Mouse (Mus musculus) heart, postnatal 36 days (tissue): Measurements from ENCODE around the gene Tspan9. TPM values are rescaled to one million over a fixed set of nuclear protein-coding genes. Genes with fewer than 3 reads are reported as not detected.

ENCODE experiments used
- DNase-seq, 2 experiments: peaks; one replicate each; pipeline ENCODE4 v3.0.0; 2021 to 2022
- intact Hi-C: fragments of 180-260 bp; cut with DNase I; formaldehyde crosslinking; loops from one replicate; pipeline ENCODE4 v1.15.1; 2025
- total RNA-seq, 2 experiments: library from RNA; stranded (reverse); gene quantifications; 2 replicates each; pipeline ENCODE4 v1.2.3; 2021

Tspan9 gene
- total RNA-seq, 2 experiments from 2014 or later: 80.9 to 113 TPM

DNA sequence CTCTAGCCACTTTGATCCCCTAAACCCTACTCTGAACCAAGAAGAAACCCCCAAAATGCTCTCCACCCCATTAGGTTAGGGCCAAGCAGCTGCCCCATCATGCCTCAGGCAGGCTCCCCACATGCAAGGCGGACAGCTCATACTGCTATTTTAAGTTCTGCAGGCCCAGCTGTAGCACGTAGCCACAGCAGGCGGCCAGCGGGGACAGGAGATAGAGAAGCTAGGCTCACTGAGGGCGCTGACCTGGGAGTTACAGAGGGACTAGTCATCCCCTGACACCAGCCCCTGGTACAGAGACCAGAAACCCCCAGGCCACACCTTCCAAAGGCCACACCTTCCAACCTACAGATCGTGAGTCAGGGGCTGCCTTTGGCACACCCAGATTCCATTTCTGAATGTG is 96.6 kb downstream of the Tspan9 start:
- peak; percentile 32 to 52 for DNase-seq
- intact Hi-C loops: no loop called here

- DNase-seq: no peak
- intact Hi-C loops: no loop called here
Measured at GRCm38 (mm10) chr6:128044691-128045090, 98.7 kb downstream of the Tspan9 start.

DNA sequence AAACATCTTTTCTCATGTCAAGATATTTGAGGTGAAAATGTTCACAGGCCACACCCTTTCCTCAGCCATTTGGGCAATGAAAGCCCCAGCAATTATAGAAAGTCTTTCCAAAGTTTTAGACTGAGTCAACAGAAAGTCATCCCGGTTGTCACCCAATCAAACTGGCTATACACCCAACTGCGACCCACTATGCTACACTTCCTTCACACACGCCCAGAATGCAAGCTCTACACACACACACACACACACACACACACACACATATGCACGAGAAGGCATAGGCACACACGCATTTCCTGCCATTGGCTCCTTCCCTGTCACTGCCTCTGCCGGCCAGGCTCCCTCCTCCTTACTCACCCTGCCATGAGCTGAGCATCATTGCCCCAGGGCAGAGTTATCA is 99.9 kb downstream of the Tspan9 start:
- intact Hi-C loops: no loop called here
- no peak for DNase-seq

DNA sequence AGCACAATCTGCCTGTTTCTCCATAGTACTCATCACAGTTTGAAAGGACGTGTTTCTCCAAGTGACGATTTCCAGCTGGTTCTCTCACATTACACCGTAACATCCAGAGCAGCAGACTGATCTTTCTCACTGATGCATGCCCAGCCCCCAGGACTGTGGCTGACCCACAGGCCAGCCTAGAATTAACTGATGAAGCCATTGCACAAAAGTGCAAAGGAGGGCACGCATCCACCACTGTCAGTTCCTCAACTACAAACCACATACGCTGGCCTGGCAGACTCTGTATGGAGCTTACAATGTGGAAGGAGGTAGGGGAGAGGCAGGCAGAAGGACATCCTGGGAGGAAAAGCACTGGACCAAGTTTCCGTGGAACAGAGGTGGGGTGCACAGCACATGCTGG is 101.6 kb downstream of the Tspan9 start:
- no peak for DNase-seq
- intact Hi-C loops: no loop called here

DNA sequence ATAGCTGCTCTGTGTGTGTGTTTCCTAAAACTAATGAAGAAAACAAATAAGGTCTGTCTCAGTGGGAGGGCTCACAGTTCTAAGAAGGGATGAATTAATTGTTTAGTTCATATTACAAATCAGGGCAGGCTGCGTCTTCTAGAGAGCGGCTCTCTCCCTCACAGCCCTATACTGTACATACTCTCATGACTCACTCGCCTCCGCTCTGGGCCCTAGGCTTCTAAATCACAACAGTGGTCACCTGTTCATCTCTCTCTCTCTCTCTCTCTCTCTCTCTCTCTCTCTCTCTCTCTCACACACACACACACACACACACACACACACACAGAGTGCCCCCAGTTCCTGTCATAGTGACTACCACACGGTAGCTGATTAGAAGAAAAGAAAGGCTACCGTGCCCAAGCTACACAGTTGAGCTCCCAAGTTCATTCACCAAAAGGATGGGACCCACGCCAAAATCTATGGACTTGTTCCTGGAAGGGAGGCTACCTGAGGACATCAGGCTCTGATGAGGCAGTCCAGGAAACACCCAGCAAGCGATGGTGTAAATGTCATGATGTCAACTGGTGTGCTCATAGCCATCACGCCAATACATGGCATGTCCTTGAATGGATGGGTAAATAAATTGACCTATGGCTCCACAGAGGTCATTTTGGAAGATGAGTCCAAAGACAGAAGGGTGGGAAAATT is 104.2 kb downstream of the Tspan9 start:
- intact Hi-C loops: loop anchor here (2.0 kb wide), 1 partner anchor 26 kb away; no protein-coding TSS in a partner anchor
- DNase-seq: no peak

- no peak for DNase-seq
- intact Hi-C loops: loop anchor here (2.0 kb wide), 1 partner anchor 26 kb away; no protein-coding TSS in a partner anchor
Measured at GRCm38 (mm10) chr6:128038568-128038967, 104.8 kb downstream of the Tspan9 start.

DNA sequence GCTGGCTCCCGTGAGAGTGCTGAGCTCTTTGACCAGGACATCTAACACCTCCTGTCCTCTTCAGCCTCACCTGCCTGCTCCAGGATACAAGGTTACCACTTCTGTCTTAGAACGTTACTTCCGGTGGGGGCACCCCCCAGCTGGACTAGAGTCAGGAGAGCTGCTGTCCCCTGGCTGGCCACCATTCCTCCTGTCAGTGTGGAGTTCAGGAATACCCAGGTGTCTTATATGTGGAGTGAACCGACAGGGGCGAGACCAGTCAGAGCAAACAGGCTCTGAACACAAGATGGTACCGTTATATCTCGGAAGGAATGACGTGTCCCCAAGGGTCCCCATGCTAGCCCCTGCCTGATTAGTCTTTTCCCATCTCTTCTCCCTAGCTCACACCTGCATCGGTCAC is 106.8 kb downstream of the Tspan9 start:
- intact Hi-C loops: no loop called here
- no peak for DNase-seq

- no peak for DNase-seq
- intact Hi-C loops: no loop called here
Measured at GRCm38 (mm10) chr6:128035930-128036309, 107.5 kb downstream of the Tspan9 start.

GRCm38 (mm10) chr6:128035250-128035929 is 108.0 kb downstream of the Tspan9 start:
- intact Hi-C loops: no loop called here
- peak; percentile 31 to 45 for DNase-seq

- intact Hi-C loops: loop anchor here (5.0 kb wide), 1 partner anchor 47 kb away; no protein-coding TSS in a partner anchor
- peak; percentile 54 to 71 for DNase-seq
Measured at GRCm38 (mm10) chr6:128034317-128035249, 108.8 kb downstream of the Tspan9 start.

DNA sequence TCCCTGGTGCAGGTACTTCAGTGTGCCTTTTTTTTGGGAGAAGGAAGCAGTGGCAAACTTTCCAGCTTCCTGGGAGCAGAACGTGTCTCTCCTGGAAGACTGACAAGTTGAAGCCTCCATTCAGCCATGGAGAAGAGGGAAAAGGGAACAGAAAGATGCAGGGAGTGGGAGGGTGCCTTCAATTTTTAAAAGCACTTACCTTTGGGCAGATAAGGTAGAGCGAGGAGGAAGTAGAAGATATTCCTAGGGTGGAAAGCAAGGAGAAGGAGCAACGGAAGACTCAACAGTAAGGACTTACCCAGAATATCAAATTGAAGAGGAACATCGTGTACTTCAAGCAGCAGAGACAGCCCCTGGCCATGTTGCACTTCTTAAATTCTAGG is 109.5 kb downstream of the Tspan9 start:
- intact Hi-C loops: loop anchor here (2.0 to 5.0 kb wide), 2 partner anchors 47 to 61 kb away; no protein-coding TSS in a partner anchor
- no peak for DNase-seq

GRCm38 (mm10) chr6:128033172-128033867 is 110.1 kb downstream of the Tspan9 start:
- DNase-seq: peak; percentile 32 to 55
- intact Hi-C loops: loop anchor here (2.0 to 5.0 kb wide), 2 partner anchors 46 to 61 kb away; no protein-coding TSS in a partner anchor

DNA sequence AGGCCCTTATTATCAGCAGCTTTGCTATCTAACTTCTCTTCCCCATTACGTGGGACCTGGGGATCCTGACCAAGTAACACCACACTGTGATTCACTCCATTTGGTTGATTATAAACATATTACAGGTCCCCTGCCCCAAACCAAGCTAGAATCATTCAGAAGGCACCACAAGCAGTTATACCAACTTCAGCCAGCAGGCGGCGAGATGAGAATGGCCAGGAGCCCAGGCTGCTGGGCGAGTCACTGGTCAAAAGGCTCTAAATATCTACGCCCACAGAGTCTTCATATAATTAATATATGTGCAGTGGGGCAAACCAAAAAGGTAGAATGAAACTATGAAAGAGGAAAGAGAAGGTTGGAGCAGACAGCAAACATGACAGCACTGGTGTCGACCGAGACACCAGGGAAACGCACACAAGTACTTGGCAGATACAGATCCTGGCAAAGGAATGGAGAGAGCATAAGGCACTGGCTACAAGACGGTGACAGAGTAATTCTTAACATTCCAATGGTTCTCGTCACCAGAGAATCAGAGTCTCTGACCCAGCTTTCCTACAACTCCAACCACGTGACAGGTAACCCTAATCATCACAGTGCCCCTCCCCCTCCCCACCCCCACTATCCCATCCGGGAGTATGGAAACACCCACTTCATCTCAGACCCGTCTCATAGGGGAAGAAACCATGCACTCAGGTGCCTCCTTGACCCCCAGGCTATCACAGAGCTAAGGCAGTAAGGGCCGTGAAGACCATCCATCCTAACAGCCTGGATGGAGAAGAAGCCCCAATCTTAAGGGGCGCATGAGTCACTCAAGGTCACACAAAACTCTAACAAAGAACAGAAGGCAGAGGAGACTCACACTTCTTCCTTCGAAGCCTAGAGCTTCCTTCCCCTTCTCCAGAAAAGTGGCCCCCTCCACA is 110.9 kb downstream of the Tspan9 start:
- DNase-seq: peak; percentile 87 to 95
- intact Hi-C loops: loop anchor here (1.0 to 5.0 kb wide), 4 partner anchors 45 to 113 kb away; no protein-coding TSS in a partner anchor

DNA sequence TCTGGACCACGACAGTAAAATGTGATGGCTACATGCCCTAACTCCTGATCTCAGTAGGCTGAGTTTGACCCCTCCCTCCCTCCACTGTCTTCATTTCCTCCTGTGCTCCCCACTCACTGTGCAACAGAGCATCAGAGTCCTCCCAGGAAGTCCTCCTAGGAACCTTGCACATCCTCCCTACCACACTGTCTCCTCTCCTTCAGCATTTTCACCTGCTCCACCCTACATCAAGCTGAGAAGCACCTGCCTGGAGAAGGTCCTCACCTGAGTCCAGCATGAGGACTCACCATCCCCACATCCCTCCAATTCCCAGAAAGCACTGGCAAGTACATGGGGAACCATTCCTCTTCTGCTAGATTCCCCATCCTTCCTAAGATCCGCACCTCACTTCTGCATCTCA is 111.8 kb downstream of the Tspan9 start:
- no peak for DNase-seq
- intact Hi-C loops: loop anchor here (5.0 kb wide), 1 partner anchor 44 kb away; no protein-coding TSS in a partner anchor

- no peak for DNase-seq
- intact Hi-C loops: loop anchor here (5.0 kb wide), 1 partner anchor 44 kb away; no protein-coding TSS in a partner anchor
Measured at GRCm38 (mm10) chr6:128031096-128031495, 112.3 kb downstream of the Tspan9 start.

GRCm38 (mm10) chr6:128030475-128030874 is 112.9 kb downstream of the Tspan9 start:
- no peak for DNase-seq
- intact Hi-C loops: loop anchor here (5.0 kb wide), 1 partner anchor 43 kb away; no protein-coding TSS in a partner anchor

DNA sequence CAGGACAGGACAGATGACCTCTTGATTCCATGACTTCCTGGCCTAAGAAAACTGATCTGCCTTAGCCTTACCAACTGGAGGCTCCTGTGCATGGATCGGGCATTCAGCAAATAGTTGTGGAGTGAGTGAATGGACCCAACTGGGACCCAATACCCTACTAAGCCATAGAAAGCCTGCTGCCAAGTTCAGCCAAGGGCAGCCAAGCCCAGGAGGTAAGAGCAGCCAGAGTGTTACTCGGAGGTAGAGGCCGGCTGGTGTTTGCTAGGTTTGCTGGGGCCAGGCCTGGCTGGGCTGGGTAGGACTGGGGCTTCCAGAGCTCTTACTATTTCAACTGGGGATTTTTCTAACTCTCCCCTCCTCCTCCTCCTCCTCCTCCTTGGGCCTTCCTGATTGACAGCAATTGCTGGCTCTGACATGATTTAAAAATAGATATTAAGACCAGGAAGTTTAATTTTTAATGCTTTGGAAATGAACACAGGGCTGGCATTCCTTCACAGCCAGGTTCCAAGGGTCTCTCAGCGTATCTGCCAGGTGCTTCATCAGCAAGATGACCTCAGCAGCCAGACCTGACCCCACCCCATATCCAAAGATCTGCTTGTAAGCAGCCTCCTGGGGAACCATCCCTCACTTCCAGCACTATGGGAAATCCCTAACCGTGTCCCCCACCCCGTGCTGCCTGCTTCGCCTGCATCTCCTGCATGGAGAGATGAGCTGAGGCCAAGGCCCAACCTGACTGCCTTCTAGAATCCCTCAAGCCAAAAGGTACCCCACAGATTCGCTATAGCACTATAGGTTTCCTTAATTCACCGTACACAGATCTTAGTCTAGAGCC is 113.7 kb downstream of the Tspan9 start:
- intact Hi-C loops: loop anchor here (5.0 kb wide), 1 partner anchor 42 kb away; no protein-coding TSS in a partner anchor
- no peak for DNase-seq
